Mouse (Mus musculus): ENCODE measurements around the gene Ash1l. TPM values are rescaled to one million over a fixed set of nuclear protein-coding genes. Genes with fewer than 3 reads are reported as not detected.

The Ash1l gene
- total RNA-seq, 4 experiments from 2014 or later = 76.4 to 97.2 (median 89.0) TPM

GRCm38 (mm10) chr3:89091811-89092508, 141.5 kb downstream of the Ash1l start:
- no peak for DNase-seq (ENCODE audit: low spot score in 2 of 2)

GRCm38 (mm10) chr3:89092509-89093090, 142.2 kb downstream of the Ash1l start:
- DNase-seq (ENCODE audit: low spot score in 2 of 2) = no peak

DNA sequence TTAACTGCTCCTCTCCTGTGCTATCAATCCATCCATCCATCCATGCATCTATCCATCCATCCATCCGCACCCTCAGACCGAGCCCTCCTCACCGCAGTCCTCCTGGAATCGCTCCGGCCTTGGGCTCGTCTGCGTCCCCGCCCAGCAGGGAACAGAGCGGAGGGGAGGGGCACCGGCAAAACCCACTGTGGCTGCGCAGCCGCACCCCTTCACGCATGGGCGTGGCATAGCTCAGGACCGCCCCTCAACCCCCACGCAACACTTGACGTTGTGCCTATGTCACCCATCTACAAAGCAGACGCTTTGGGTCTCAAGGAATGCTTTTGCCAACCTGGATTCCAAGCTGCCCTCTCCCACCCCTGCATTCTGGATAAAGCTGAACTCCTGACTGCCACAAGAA, 142.8 kb downstream of the Ash1l start, which contains the start of gene Rusc1:
Gene Rusc1, minus strand, starts transcription at position 137 of the 400 bp plus-strand sequence.
- DNase-seq (ENCODE audit: low spot score in 2 of 2) = peak; percentile 93 to 94

DNA sequence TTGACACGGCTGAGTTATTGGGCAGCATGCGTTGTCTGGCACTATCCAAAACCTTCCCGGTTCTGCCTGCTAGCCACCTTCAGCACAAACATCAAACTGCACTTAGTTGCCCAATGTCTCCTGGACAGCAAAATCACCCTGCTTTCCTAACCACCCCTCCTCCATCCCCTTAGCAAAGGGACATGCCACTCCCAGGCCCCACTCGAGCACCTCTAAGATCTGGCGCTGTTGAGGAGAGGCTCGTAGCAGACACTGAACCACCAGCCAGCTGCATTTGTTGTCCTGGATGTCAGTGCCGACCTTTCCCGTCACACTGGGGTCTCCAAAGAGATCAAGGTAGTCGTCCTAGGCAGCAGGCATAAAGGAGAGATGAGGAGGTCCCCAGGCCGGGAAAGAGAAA, 143.6 kb downstream of the Ash1l start:
- DNase-seq (ENCODE audit: low spot score in 2 of 2) = no peak

DNA sequence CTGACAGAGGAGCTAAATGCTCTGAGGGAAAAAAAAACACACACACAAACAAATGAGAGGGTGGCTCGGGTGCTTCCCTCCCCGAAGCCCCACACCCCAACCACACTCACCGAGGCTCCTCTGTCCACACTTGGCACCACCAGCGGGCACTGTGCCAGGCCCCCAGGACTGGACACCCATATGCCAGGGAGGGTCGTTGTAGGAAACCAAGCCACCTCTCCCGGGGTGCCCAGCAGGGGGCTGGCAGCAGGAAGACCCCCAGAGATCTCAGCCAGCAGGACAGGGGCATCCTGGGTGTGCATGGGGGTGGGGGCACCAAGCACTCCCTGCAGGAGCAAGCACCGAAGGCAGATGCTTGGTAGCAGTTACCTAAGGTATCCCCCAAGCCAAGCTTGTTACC, 150.4 kb downstream of the Ash1l start, which contains the start of gene Gm43738:
Gene Gm43738, minus strand, starts transcription at position 289 of the 400 bp plus-strand sequence.
- DNase-seq (ENCODE audit: low spot score in 2 of 2) = no peak

DNA sequence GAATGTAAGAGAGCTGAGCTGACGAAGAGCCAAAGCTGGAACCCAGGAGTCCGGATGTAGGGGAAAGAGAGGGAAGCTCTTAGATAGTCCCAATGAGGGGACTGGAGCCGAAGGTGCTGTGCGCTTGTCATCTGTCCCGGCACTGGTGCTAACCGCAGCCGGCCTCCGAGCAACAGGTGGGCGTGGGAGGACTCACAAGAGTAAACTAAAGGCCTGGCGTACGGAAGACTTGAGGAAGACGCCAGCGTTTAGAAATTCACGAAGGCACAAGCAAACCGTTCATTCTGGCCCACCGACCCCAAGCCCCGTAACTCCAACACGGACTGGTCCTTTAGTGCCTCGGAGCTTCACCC, 151.0 kb downstream of the Ash1l start:
- DNase-seq (ENCODE audit: low spot score in 2 of 2) = no peak

- peak; percentile 97 to 99 for DNase-seq (ENCODE audit: low spot score in 2 of 2)
These were observed 151.5 kb downstream of the Ash1l start, which contains the start of gene Fdps for GRCm38 (mm10) chr3:89101812-89102494. Fdps (minus strand) TSS chr3:89101959.

DNA sequence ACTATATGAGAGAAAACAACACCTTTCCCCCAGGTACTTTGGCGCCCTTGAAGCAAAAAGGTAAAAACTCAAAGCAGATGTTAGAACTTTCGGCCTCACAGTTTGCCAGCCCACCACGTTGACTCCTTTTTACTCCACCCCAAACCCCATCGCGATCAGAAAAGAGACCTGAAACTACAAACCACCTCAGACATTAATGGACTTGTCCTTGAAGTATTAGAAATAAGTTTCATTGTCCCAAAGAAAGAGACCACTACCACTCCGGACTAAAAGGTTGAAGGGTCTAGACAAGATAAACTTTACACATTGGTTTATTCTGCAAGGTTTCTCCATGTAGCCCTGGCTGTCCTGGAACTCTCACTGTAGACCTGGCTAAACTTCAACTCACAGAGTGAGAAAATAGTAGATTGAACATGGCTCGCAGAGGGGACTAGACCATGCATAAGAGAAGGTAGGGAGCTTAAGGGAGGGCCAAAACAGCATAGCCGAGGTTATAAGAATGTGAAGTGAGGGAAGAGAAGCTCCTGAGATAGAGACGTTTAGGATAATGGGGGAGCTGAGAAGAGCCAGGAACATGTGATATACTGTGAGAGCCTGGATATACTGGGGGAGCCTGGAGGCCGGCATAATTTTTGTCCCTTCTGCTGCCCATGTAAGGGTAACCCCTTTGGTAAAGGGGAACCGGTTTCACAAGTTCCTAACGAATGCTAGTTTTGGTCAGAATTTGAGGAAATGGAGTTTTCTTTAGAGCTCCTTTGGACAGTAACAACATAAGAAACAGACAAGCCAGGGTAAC, 152.3 kb downstream of the Ash1l start:
- DNase-seq (ENCODE audit: low spot score in 2 of 2) = no peak

- DNase-seq (ENCODE audit: low spot score in 2 of 2) = no peak
These were observed 152.8 kb downstream of the Ash1l start for GRCm38 (mm10) chr3:89103291-89103595.

DNA sequence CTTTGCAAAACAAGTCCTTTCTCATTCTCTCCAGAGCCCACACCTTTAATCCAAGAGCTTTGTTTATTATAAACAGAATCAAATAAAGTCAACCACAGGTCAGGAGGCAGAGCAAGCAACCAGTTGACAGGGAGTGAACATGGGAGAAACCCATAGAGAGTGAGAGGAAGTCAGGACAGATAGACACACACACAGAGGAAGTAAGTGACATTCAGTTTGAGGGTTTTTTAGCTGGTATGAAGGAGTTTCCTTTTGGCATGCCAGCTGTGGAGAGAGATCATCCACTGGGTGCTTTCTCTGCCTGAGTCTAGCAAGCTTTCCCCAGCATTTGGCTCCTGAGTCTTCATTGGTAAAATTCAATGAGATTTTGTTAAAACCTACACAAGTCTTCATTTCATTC, 156.5 kb downstream of the Ash1l start:
- DNase-seq (ENCODE audit: low spot score in 2 of 2) = no peak

DNA sequence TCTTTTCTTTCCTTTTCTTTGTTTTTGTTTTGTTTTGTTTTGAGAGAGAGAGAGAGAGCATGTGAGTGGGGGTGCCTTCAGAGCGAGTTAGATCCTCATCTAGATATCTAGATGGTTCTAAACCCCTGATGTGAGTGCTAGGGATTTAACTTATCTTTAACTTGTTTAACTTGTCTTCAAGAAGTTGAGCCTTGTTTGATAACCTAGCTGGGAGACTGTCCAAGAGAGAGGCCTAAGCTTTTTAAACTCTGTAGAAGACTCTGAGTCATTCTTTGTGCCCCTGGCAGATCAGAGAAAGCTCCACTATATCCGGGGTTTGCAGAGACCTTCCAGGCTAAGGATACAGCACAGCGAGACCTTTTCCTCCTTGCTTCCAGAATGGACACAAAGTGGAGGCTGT, 157.1 kb downstream of the Ash1l start:
- no peak for DNase-seq (ENCODE audit: low spot score in 2 of 2)

DNA sequence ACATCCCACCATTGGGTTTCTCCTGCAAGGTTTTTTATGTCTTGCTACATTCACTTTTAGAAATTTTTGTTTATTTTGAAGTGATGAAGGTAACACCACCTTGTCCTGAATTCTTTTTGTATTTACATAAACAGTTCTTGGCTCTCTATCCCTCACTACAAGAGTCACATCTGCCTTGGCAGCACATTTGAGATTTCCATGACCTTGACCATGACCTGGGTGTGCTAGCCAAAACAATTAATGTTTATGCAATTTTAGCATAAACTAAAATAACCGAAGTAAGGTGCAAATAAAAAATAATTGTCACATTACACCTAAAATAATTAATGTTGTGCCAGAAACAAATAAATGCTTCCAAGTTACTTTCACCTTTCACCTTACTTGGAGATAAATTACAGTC, 157.7 kb downstream of the Ash1l start:
- no peak for DNase-seq (ENCODE audit: low spot score in 2 of 2)

- no peak for DNase-seq (ENCODE audit: low spot score in 2 of 2)
These were observed 162.6 kb downstream of the Ash1l start for GRCm38 (mm10) chr3:89113058-89113457.

DNA sequence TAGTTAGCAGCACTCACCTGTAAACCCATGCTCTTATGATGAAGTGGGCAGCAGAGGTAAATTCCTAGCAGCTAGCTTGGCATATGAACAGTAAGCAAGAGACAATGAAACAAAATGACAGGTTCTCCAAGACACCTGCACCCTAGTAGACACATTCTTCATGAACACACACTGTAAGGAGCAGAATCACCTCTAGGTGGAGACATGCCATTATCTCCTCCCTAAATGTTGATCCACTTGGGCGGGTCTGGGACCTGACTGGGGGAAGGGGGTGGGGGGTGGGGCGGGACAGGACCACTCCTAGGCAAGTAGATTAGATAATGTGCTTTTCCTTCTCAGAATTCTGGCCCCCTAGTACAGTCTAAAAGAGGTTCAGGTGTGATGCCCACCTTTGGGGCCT, 165.1 kb downstream of the Ash1l start:
- DNase-seq (ENCODE audit: low spot score in 2 of 2) = no peak

DNA sequence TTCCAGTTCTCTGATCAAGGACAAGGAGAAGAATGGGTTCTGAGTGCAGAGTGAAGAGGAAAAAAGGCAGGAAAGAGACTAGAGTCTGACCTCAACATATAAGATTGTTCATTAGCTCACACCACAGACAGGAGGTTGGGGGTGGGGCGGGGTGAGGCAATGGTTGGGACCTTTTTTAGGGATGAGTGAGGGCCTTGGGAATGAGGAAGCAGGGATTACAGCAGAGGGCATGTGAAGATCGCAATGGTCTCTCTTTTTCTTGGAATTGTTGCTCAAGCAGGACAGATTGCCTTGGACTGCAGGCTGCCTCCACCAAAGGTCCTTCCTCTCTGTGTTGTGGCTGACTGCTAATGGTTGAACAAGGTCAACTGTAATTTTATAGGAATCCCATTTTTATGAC, 172.9 kb downstream of the Ash1l start:
- no peak for DNase-seq (ENCODE audit: low spot score in 2 of 2)

DNA sequence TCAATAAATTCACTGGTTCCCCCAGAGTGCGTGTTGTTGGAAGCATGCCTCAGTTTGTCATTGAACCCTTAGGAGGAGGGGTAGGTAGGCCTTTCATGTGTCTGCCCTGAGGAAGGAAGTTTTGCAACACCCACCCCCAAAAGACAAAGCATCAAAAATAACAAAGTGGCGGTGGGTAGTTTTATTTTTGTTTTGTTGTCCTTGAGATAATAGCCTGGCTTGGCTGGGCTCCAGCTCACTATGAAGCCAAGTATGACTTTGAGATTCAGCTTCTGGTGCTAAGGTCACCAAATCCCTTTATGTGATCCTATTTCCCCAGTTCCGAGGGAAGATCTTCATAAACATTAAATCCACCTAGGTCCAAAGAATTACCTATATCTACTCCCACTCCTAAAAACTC, 173.8 kb downstream of the Ash1l start:
- no peak for DNase-seq (ENCODE audit: low spot score in 2 of 2)

- no peak for DNase-seq (ENCODE audit: low spot score in 2 of 2)
These were observed 175.6 kb downstream of the Ash1l start for GRCm38 (mm10) chr3:89125981-89126380.

Other genes with a start within 250 kb of the Ash1l start
- gene Rit1, start 233.8 kb upstream of the Ash1l start, total RNA-seq (2022) = 10 to 100 TPM; 39.5 to 44.0 (median 43.6) TPM
- 100 to 1,000 TPM; 494 to 515 (median 510) TPM for gene Syt11, start 175.5 kb upstream of the Ash1l start, total RNA-seq (2022)
- gene Gon4l, start 115.4 kb upstream of the Ash1l start, total RNA-seq (2022) = 10 to 100 TPM; 42.9 to 53.8 (median 47.6) TPM
- 10 to 100 TPM; 21.0 to 26.2 (median 23.3) TPM for gene Msto1, start 36.6 kb upstream of the Ash1l start, total RNA-seq (2022)
- gene Dap3, start 559 bp downstream of the Ash1l start, total RNA-seq (2022) = 100 to 1,000 TPM; 101 to 125 (median 112) TPM
- 100 to 1,000 TPM; 144 to 149 (median 146) TPM for gene Rusc1, start 142.7 kb downstream of the Ash1l start, total RNA-seq (2022)
- gene Gm43738, start 150.5 kb downstream of the Ash1l start, total RNA-seq (2022) = under 1 TPM in 1 of 4 experiments, not detected in 3; 0.18 TPM
- 100 to 1,000 TPM in 2 of 4 experiments, 10 to 100 TPM in 2; 84.1 to 119 (median 97.3) TPM for gene Fdps, start 151.3 kb downstream of the Ash1l start, total RNA-seq (2022)
- under 1 TPM in 1 of 4 experiments, not detected in 3; 0.14 TPM for gene Pklr, start 185.5 kb downstream of the Ash1l start, total RNA-seq (2022)
- gene Hcn3, start 209.6 kb downstream of the Ash1l start, total RNA-seq (2022) = 10 to 100 TPM; 13.3 to 15.2 (median 14.2) TPM
- gene Clk2, start 214.2 kb downstream of the Ash1l start, total RNA-seq (2022) = 10 to 100 TPM; 44.5 to 54.1 (median 48.9) TPM
- gene Scamp3, start 226.9 kb downstream of the Ash1l start, total RNA-seq (2022) = 10 to 100 TPM; 66.2 to 72.5 (median 69.1) TPM
- 10 to 100 TPM; 52.6 to 54.5 (median 53.5) TPM for gene Fam189b, start 232.5 kb downstream of the Ash1l start, total RNA-seq (2022)

All from layer of hippocampus, adult 8-10 months (tissue).